Mouse (Mus musculus) hindbrain, embryonic 16.5 days (tissue): Measurements from ENCODE around the gene Gm28919. TPM values are rescaled to one million over a fixed set of nuclear protein-coding genes. Genes with fewer than 3 reads are reported as not detected.
"Not testable (repeated sequence)": the region's sequence is repeated elsewhere in the genome, so short reads cannot be mapped to it uniquely, and the experiment has no call there.

ENCODE experiments used
- ATAC-seq: fragments of 200-750 bp; cut with Nextera tagmentation; 2 replicates; pipeline ENCODE4 v1.8.0; 2017; ENCODE audit warnings: moderate TSS enrichment, moderate library complexity
- H3K27ac ChIP-seq: fragments of 300-500 bp; sonication (generic); 2 replicates; pipeline ENCODE4 v1.5.1; 2014; ENCODE audit warnings: low read depth, mild to moderate bottlenecking, control low read depth, low read length, moderate library complexity
- H3K27me3 ChIP-seq: fragments of 300-500 bp; sonication (generic); replicated peaks from 2 replicates; pipeline ENCODE4 v1.6.1; 2014; ENCODE audit warnings: low read length; ENCODE audit not compliant: control insufficient read depth, insufficient read depth
- H3K36me3 ChIP-seq: fragments of 300-500 bp; sonication (generic); 2 replicates; pipeline ENCODE4 v1.6.1; 2014; ENCODE audit warnings: mild to moderate bottlenecking, low read length, moderate library complexity, mixed read lengths; ENCODE audit not compliant: control insufficient read depth, insufficient read depth
- H3K4me1 ChIP-seq: fragments of 300-500 bp; sonication (generic); 2 replicates; pipeline ENCODE4 v1.6.1; 2014; ENCODE audit warnings: low read depth, low read length; ENCODE audit not compliant: control insufficient read depth, insufficient read depth
- H3K4me2 ChIP-seq: fragments of 300-500 bp; sonication (generic); 2 replicates; pipeline ENCODE4 v1.6.1; 2014; ENCODE audit warnings: mild to moderate bottlenecking, low read length, control low read depth, moderate library complexity
- H3K4me3 ChIP-seq: fragments of 300-500 bp; sonication (generic); 2 replicates; pipeline ENCODE4 v1.5.1; 2014; ENCODE audit warnings: mild to moderate bottlenecking, low read length, control low read depth, moderate library complexity
- H3K9ac ChIP-seq: fragments of 300-500 bp; sonication (generic); 2 replicates; pipeline ENCODE4 v1.6.1; 2014; ENCODE audit warnings: low read depth, mild to moderate bottlenecking, control low read depth, low read length, moderate library complexity
- H3K9me3 ChIP-seq: fragments of 300-500 bp; sonication (generic); 2 replicates; pipeline ENCODE4 v1.6.1; 2014; ENCODE audit warnings: mild to moderate bottlenecking, low read length, moderate library complexity; ENCODE audit not compliant: control insufficient read depth
- WGBS: fragments of 180-500 bp; shearing (Covaris S2); extraction: QIAGEN DNeasy Blood & Tissue Kit; methylation state at CpG from one replicate; pipeline ENCODE4 v1.1.7; 2014; 5-methylcytosine and 5-hydroxymethylcytosine counted together
- polyA plus RNA-seq: library from polyadenylated mRNA; unstranded; fragments of >200 nt; fragmentation: Nextera tagmentation; extraction: Ambion mirVana; gene quantifications from 2 replicates; pipeline ENCODE4 v1.2.1, GENCODE M21; 2015

Gene Gm28919
- polyA plus RNA-seq: not detected in 2 replicates

- H3K27ac ChIP-seq, H3K9me3 ChIP-seq, H3K4me2 ChIP-seq, H3K36me3 ChIP-seq, H3K4me3 ChIP-seq, H3K4me1 ChIP-seq, H3K27me3 ChIP-seq, H3K9ac ChIP-seq, ATAC-seq: not testable (repeated sequence)
- WGBS: 83% methylated on average over 1 of the region's 7 CpGs
Observed at GRCm38 (mm10) chrY:6583246-6583645, at the start of gene Gm28919. Gene Gm28919 (plus strand): TSS chrY:6583546.

Other genes starting within 250 kb of the Gm28919 start
- not detected in 2 replicates for gene Gm21719, start 99.3 kb downstream of the Gm28919 start, polyA plus RNA-seq